ENCODE assay signal across 14 mouse cellular contexts in the genomic region with DNA sequence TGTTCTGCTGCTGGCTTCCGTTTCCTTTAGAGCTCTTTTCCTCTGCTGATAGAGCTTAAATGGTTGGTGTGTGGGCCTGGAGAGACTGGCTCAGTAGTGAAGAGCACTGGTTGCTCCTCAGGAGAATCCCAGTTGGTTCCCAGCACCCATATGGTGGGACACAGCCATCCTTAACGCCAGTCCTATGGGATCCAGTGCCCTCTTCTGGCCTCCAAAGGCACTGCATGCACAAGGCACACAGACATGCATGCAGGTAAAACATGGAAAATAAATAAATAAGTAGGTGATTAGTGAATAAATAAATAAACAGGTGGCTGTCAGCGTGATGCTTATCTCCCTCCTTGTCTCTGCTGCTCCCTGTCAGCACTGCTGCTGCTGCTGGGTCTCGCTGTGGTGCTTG. TPM values are rescaled to one million over a fixed set of nuclear protein-coding genes. Genes with fewer than 3 reads are reported as not detected.
A peak's percentile ranks its signal among the peaks of the same experiment; 100 is the strongest.
DNase-seq lines count a peak whose midpoint lies in the region; TF ChIP-seq lines count a peak whose summit lies in the region.
"Had no signal": no experiment of that assay in that cellular context is flagged by ENCODE, and none has a peak within 500 bp of the region (broad histone marks: within the 10 kb centered on the region; RNA-seq: fewer than 3 reads in every experiment).

No protein-coding gene starts in this region.

- no peak for DNase-seq in cerebellum, adult 2 months
- no peak for DNase-seq in cerebellum, postnatal 14 days
- DNase-seq in left cerebral cortex, adult 2 months (ENCODE audit: extremely low spot score in 1 of 2, low spot score in 2 of 2): no peak
- DNase-seq in left cerebral cortex, postnatal 14 days (ENCODE audit: low spot score in 2 of 2): no peak
- no peak for DNase-seq in CH12.LX (ENCODE audit: extremely low read depth)
- DNase-seq in brain, embryonic 14.5 days (ENCODE audit: low read depth): no peak
- DNase-seq in spleen, adult 12 weeks (ENCODE audit: low spot score): no peak
- no peak for DNase-seq in left cerebral cortex, postnatal 10 days (ENCODE audit: extremely low spot score in 1 of 2, low spot score in 2 of 2)
- DNase-seq: gastrocnemius, postnatal 14 days; heart, postnatal 10 days; kidney, adult 11 months; retina, postnatal 1 day had no signal

- peak; percentile 30; the same call in 1 of the 2 replicates for TF ChIP-seq CTCF in cerebellum, adult 2 months (IDR thresholded peaks at IDR 0.05; ENCODE audit: borderline replicate concordance, insufficient read depth, low read depth, low read length)
- TF ChIP-seq CTCF in left cerebral cortex, adult 2 months (IDR thresholded peaks at IDR 0.05): peak; percentile 39
- TF ChIP-seq CTCF in CH12.LX (conservative IDR thresholded peaks at IDR 0.05 in 1 of 2, IDR thresholded peaks at IDR 0.05 in 1 of 2; ENCODE audit: low read depth in 2 of 2, low read length in 2 of 2): peak; percentile 21 to 32; a peak in 1 of 4 replicates
- peak; percentile 39; the same call in 1 of the 2 replicates for TF ChIP-seq CTCF in brain, embryonic 14.5 days (IDR thresholded peaks at IDR 0.05; ENCODE audit: borderline replicate concordance, extremely low read depth, insufficient read depth, insufficient read length)

- H3K4me2 ChIP-seq in CH12.LX (ENCODE audit: insufficient read depth, low read depth, poor library complexity, severe bottlenecking): no peak overlapping the region

- H3K27ac ChIP-seq in cerebellum, adult 2 months (ENCODE audit: insufficient read depth, low read length): no peak overlapping the region
- H3K27ac ChIP-seq in left cerebral cortex, adult 2 months: no peak overlapping the region
- H3K27ac ChIP-seq in CH12.LX (ENCODE audit: insufficient read depth, low read depth): no peak overlapping the region
- H3K27ac ChIP-seq: forebrain, embryonic 10.5 days; midbrain, embryonic 10.5 days had no signal

- H3K4me3 ChIP-seq in cerebellum, adult 2 months (replicated peaks; ENCODE audit: insufficient read depth, low read depth, low read length): no peak overlapping the region
- no peak overlapping the region for H3K4me3 ChIP-seq in left cerebral cortex, adult 2 months
- H3K4me3 ChIP-seq in CH12.LX (replicated peaks in 1 of 3; ENCODE audit: low read depth in 2 of 3, low read length in 2 of 3, poor library complexity in 1 of 3): no peak overlapping the region
- H3K4me3 ChIP-seq: forebrain, embryonic 10.5 days; midbrain, embryonic 10.5 days had no signal

- H3K4me1 ChIP-seq in cerebellum, adult 2 months (ENCODE audit: control insufficient read depth, insufficient read depth, low read length): no peaks in the 10 kb centered on the region
- H3K4me1 ChIP-seq in CH12.LX (ENCODE audit: control insufficient read depth in 1 of 2, insufficient read depth in 2 of 2): peaks cover 0 to 6% of the 10 kb centered on the region in 2 experiments; a peak in 2 of 4 replicates
- H3K4me1 ChIP-seq: midbrain, embryonic 10.5 days had no signal

- in situ Hi-C loops in CH12.LX (cut with MboI; ENCODE audit: low pct_ligation_motif_present, low pct_unique_long_range_greater_than_20kb, low sequenced_read_pairs): no loop called here

- no peaks in the 10 kb centered on the region for H3K79me2 ChIP-seq in CH12.LX (replicated peaks; ENCODE audit: control insufficient read depth, extremely low read depth, insufficient read depth, poor library complexity, severe bottlenecking)

- H3K9ac ChIP-seq in CH12.LX (ENCODE audit: insufficient read depth, low read depth): no peak overlapping the region

- WGBS in cerebellum, adult 2 months: 82% methylated on average over 4 of the region's 4 CpGs

- TF ChIP-seq POLR2A in cerebellum, adult 2 months (IDR thresholded peaks at IDR 0.05; ENCODE audit: borderline replicate concordance, insufficient read depth, low read length): no peak
- no peak for TF ChIP-seq POLR2A in CH12.LX (IDR thresholded peaks at IDR 0.05; ENCODE audit: low read depth, low read length)
- no peak for TF ChIP-seq POLR2A in brain, embryonic 14.5 days (IDR thresholded peaks at IDR 0.05; ENCODE audit: borderline replicate concordance, extremely low read depth, insufficient read depth, insufficient read length, poor library complexity, severe bottlenecking)

- TF ChIP-seq RAD21 in CH12.LX (IDR thresholded peaks at IDR 0.05; ENCODE audit: low read depth, low read length): no peak

- no peaks in the 10 kb centered on the region for H3K27me3 ChIP-seq in cerebellum, adult 2 months (ENCODE audit: control insufficient read depth, insufficient read depth, low read length)
- no peaks in the 10 kb centered on the region for H3K27me3 ChIP-seq in CH12.LX (replicated peaks)

- H3K9me3 ChIP-seq in CH12.LX (replicated peaks; ENCODE audit: low read length): peaks cover 6% of the 10 kb centered on the region
- H3K9me3 ChIP-seq: forebrain, embryonic 10.5 days had no signal

- dilution Hi-C loops in CH12.LX (cut with MboI; ENCODE audit: extremely low pct_ligation_motif_present, extremely low pct_unique_long_range_greater_than_20kb, low sequenced_read_pairs): no loop called here

- intact Hi-C loops in left cerebral cortex, adult 2 months (cut with DNase I): no loop called here
- intact Hi-C loops in left cerebral cortex, postnatal 14 days (cut with DNase I): no loop called here
- intact Hi-C loops in left cerebral cortex, postnatal 10 days (cut with DNase I): no loop called here

- no peak for TF ChIP-seq EP300 in CH12.LX (IDR thresholded peaks at IDR 0.05; ENCODE audit: low read length)

- peaks cover 59 to 73% of the 10 kb centered on the region in 2 experiments for H3K36me3 ChIP-seq in CH12.LX (replicated peaks in 1 of 2; ENCODE audit: control insufficient read depth in 1 of 2, insufficient read depth in 1 of 2, low read length in 1 of 2)

TF ChIP-seq in CH12.LX, 34 proteins besides CTCF, POLR2A, EP300 and RAD21:
- no peak for TF ChIP-seq CHD1 (IDR thresholded peaks at IDR 0.05; ENCODE audit: low read depth, low read length)
- TF ChIP-seq MAZ (IDR thresholded peaks at IDR 0.05; ENCODE audit: low read depth, low read length): no peak
- no peak for TF ChIP-seq UBTF (IDR thresholded peaks at IDR 0.05; ENCODE audit: low read depth, low read length)
- no peak for TF ChIP-seq MAFK (IDR thresholded peaks at IDR 0.05; ENCODE audit: insufficient replicate concordance, low read length)
- TF ChIP-seq ZNF384 (IDR thresholded peaks at IDR 0.05; ENCODE audit: low read depth, low read length): no peak
- TF ChIP-seq USF1 (IDR thresholded peaks at IDR 0.05; ENCODE audit: low read depth, low read length): no peak
- TF ChIP-seq JUND (conservative IDR thresholded peaks at IDR 0.05; ENCODE audit: low read depth, low read length): no peak
- TF ChIP-seq NELFE (IDR thresholded peaks at IDR 0.05; ENCODE audit: low read depth, low read length): no peak
- no peak for TF ChIP-seq HCFC1 (IDR thresholded peaks at IDR 0.05; ENCODE audit: low read depth, low read length)
TF ChIP-seq in CH12.LX: peak in this region for 0.

RNA-seq across cellular contexts. Expression of a gene that starts 5.1 kb away (rescaled TPM):
- 87.1 and 99.1 TPM in 2 replicates for polyA plus RNA-seq in cerebellum, adult 2 months (2012; rRNA removed)
- total RNA-seq in left cerebral cortex, adult 2 months (2021): 10 to 100 TPM; 44.2 to 46.1 TPM
- total RNA-seq in left cerebral cortex, postnatal 14 days (2021): 10 to 100 TPM; 36.7 to 47.3 TPM
- total RNA-seq in CH12.LX (2012; rRNA removed) (34.7 and 36.1 TPM in 2 replicates), CH12.LX (2014; rRNA removed) (59.7 and 69.6 TPM in 2 replicates)
- 30.0 and 35.0 TPM in 2 replicates for polyA plus RNA-seq in CH12.LX (2012; ENCODE audit: insufficient read length, low read depth)
- 35.9 and 37.9 TPM in 2 replicates for polyA plus RNA-seq in brain, embryonic 14.5 days (2012; rRNA removed)
- total RNA-seq in left cerebral cortex, postnatal 10 days (2021): 10 to 100 TPM; 41.9 to 51.2 TPM

RNA-seq across cellular contexts. Expression of a gene that starts 11.0 kb away (rescaled TPM):
- 74.5 and 75.3 TPM in 2 replicates for polyA plus RNA-seq in cerebellum, adult 2 months (2012; rRNA removed)
- total RNA-seq in left cerebral cortex, adult 2 months (2021): 10 to 100 TPM; 63.3 to 64.2 TPM
- 10 to 100 TPM; 54.1 to 58.4 TPM for total RNA-seq in left cerebral cortex, postnatal 14 days (2021)
- total RNA-seq in CH12.LX (2012; rRNA removed) (43.1 and 47.8 TPM in 2 replicates), CH12.LX (2014; rRNA removed) (42.7 and 46.4 TPM in 2 replicates)
- polyA plus RNA-seq in CH12.LX (2012; ENCODE audit: insufficient read length, low read depth): 43.3 and 48.8 TPM in 2 replicates
- 39.0 and 49.0 TPM in 2 replicates for polyA plus RNA-seq in brain, embryonic 14.5 days (2012; rRNA removed)
- total RNA-seq in left cerebral cortex, postnatal 10 days (2021): 10 to 100 TPM; 56.4 to 61.0 TPM

RNA-seq across cellular contexts. Expression of a gene that starts 32.7 kb away (rescaled TPM):
- polyA plus RNA-seq in cerebellum, adult 2 months (2012; rRNA removed): 65.3 and 72.8 TPM in 2 replicates
- 10 to 100 TPM; 42.6 to 45.8 TPM for total RNA-seq in left cerebral cortex, adult 2 months (2021)
- 10 to 100 TPM; 45.0 to 48.3 TPM for total RNA-seq in left cerebral cortex, postnatal 14 days (2021)
- 98.5 and 110 TPM in 2 replicates for total RNA-seq in CH12.LX (2012; rRNA removed)
- total RNA-seq in CH12.LX (2014; rRNA removed): 99.0 and 103 TPM in 2 replicates
- polyA plus RNA-seq in CH12.LX (2012; ENCODE audit: insufficient read length, low read depth): 77.7 and 95.4 TPM in 2 replicates
- polyA plus RNA-seq in brain, embryonic 14.5 days (2012; rRNA removed): 63.3 and 64.5 TPM in 2 replicates
- total RNA-seq in left cerebral cortex, postnatal 10 days (2021): 10 to 100 TPM; 42.4 to 44.8 TPM

RNA-seq across cellular contexts. Expression of a gene that starts 38.1 kb away (rescaled TPM):
- 30.1 and 30.2 TPM in 2 replicates for polyA plus RNA-seq in cerebellum, adult 2 months (2012; rRNA removed)
- total RNA-seq in left cerebral cortex, adult 2 months (2021): 10 to 100 TPM; 26.1 to 26.4 TPM
- total RNA-seq in left cerebral cortex, postnatal 14 days (2021): 10 to 100 TPM; 25.3 to 25.5 TPM
- total RNA-seq in CH12.LX (2012; rRNA removed): 0.13 and 0.17 TPM in 2 replicates
- total RNA-seq in CH12.LX (2014; rRNA removed): 0.42 and 0.57 TPM in 2 replicates
- polyA plus RNA-seq in CH12.LX (2012; ENCODE audit: insufficient read length, low read depth): 0.11 and 0.14 TPM in 2 replicates
- polyA plus RNA-seq in brain, embryonic 14.5 days (2012; rRNA removed): 32.2 and 32.9 TPM in 2 replicates
- 10 to 100 TPM; 24.4 to 26.5 TPM for total RNA-seq in left cerebral cortex, postnatal 10 days (2021)
